Mouse (Mus musculus) lung, adult 2 months (tissue): ENCODE data around the gene Awat1. TPM values are rescaled to one million over a fixed set of nuclear protein-coding genes. Genes with fewer than 3 reads are reported as not detected.
A peak's percentile ranks its signal among the peaks of the same experiment; 100 is the strongest.

Experiments
- DNase-seq: peaks from one replicate; pipeline ENCODE4 v3.0.0; 2022
- H3K4me1 ChIP-seq: fragments of 200-500 bp; 2 replicates; pipeline ENCODE4 v1.6.1; 2011; ENCODE audit warnings: low read length; ENCODE audit not compliant: control insufficient read depth, insufficient read depth
- H3K4me3 ChIP-seq: fragments of 200-500 bp; replicated peaks from 2 replicates; pipeline ENCODE3; 2011; ENCODE audit warnings: low read depth, mild to moderate bottlenecking, control low read depth, low read length; ENCODE audit errors: extremely low read depth
- CTCF ChIP-seq: fragments of 200-500 bp; IDR thresholded peaks from 2 replicates; pipeline ENCODE4 v1.5.1; 2011; ENCODE audit warnings: mild to moderate bottlenecking, low read length, control low read depth; ENCODE audit not compliant: insufficient read depth
- POLR2A ChIP-seq: fragments of 200-500 bp; IDR thresholded peaks from 2 replicates; pipeline ENCODE4 v1.6.1; 2011; ENCODE audit warnings: low read depth, mild to moderate bottlenecking, control low read depth, low read length, borderline replicate concordance; ENCODE audit errors: extremely low read depth
- WGBS: fragments of 180-500 bp; shearing (Covaris S2); methylation state at CpG from one replicate; pipeline ENCODE4 v1.1.7; 2018; 5-methylcytosine and 5-hydroxymethylcytosine counted together
- polyA plus RNA-seq: library from polyadenylated mRNA; depleted of rRNA; stranded (reverse); fragments of >200 nt; gene quantifications from 2 replicates; pipeline ENCODE4 v1.2.3, GENCODE M21; 2012; rRNA removed

The Awat1 gene
- not detected in 2 replicates for polyA plus RNA-seq

DNA sequence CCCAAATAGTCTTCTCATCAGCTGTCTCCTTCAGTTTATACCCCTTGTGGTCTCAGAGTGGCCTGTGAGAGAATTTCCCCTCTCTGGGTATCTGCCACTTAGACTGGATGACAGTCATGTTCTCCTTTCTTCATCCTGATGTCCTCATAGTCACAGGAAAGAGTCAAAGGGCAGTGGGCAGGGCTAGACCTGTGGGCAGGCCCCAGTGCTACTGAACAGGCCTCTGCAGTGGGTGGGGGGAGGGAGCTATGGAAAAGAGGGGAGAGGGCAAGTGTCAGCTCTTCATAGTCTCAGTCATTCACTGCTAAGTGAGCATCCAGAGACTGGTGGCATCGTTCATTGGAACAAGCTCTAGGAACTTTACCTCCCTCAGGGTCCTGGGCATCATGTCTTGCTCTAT lies at the start of gene Awat1:
Gene Awat1, plus strand, starts transcription at position 301 of the 400 bp plus-strand sequence.
- H3K4me3 ChIP-seq, result no peak within 1 kb of the TSS
- TF ChIP-seq POLR2A, result no peak
- no peak for TF ChIP-seq CTCF
- H3K4me1 ChIP-seq, result no peaks in the 10 kb centered on the region
- WGBS, result 86% methylated on average over 1 of the region's 1 CpGs
- DNase-seq, result no peak

DNA sequence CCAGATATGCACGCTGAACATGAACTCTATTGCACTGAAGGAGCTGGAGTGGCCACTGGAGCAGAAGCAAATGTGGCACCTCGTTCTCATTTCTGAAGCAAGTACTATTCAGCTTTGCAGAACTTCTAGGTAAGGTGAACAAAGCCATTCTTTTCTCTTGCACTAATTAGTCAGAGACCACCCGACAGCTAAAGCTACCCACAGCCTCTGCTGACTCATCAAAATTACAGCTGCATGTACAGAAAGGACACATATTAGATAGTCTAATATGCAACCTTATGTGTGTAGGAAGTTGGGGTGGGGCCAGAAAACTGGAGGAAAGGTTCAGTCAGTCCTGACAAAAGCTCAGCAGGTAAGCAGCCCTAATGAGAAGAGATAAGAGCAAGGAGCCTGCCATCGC lies 47.6 kb upstream of the Awat1 start, which contains the start of gene Dgat2l6:
Gene Dgat2l6, plus strand, starts transcription at position 368 of the 400 bp plus-strand sequence.
- H3K4me1 ChIP-seq, result no peaks in the 10 kb centered on the region; the same call in 1 of the 2 replicates
- DNase-seq, result no peak
- no peak within 1 kb of the TSS for H3K4me3 ChIP-seq
- TF ChIP-seq CTCF (no peak), POLR2A (no peak)
- 80% methylated on average over 4 of the region's 4 CpGs for WGBS

DNA sequence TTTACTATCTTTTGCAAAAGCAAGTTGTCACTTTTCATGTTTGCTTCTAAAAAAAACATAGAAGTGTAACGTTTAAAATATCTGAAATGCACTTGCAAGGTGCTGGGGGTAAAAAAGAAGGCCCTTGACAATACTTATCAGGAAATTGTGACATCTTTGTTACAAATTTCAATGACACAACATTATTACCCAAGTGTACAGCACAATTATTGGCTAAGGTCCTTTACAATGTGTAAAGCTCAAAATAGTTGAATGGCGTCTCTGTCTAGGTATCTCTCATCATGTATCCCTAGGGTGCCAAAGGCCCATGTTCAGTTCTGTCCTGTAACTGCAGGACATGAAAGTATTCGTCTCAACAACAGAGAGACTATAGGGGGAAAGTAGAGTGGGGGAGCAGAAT lies 16.0 kb upstream of the Awat1 start:
- H3K4me3 ChIP-seq, result no peak overlapping the region
- WGBS, result 72% methylated on average over 3 of the region's 3 CpGs
- no peak for DNase-seq
- TF ChIP-seq CTCF (no peak), POLR2A (no peak)
- H3K4me1 ChIP-seq, result no peaks in the 10 kb centered on the region

DNA sequence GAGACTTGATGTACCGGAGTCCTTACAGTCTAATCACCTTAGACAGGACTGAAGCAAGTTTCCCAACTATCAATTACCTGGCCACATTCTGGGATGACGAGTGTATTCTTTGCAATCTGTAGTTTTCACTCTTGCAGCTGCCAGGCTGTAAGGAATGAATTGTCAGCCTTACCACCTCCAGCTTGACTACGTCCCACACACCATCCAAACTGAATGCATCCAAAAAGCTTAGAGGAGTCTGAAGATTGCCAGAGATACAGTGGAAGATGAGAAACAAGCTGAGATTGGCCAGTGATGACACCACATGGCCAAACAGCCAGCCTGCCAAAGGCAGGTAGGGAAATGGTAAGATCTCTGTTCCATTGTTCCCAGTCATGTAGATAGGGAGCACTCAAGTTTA lies 6.4 kb upstream of the Awat1 start:
- 82% methylated on average over 3 of the region's 3 CpGs for WGBS
- no peak for TF ChIP-seq POLR2A
- TF ChIP-seq CTCF, result no peak
- no peak overlapping the region for H3K4me3 ChIP-seq
- no peaks in the 10 kb centered on the region for H3K4me1 ChIP-seq
- no peak for DNase-seq

DNA sequence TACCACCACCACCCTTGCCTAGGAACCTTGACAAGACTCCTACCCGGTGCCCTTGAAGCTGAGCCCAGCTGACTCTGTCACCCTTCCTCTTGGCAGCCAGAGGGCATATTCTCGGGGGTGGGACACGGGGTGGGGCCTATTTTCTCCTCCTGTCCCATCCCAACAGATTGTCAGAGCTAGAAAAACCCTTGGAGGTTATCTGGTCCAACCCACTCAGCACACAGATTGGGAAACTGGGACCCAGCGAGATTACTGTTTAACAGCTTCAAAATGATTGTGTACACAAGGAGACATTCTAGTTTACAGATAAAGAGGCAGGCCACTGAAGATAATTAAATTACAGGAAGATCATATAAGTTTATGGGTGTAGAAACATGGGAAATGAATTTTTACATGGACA lies 22.7 kb downstream of the Awat1 start, which contains the start of gene P2ry4:
Gene P2ry4, minus strand, starts transcription at position 79 of the 400 bp plus-strand sequence.
- 51% methylated on average over 4 of the region's 4 CpGs for WGBS
- TF ChIP-seq POLR2A (no peak), CTCF (no peak)
- no peak for DNase-seq
- no peak within 1 kb of the TSS for H3K4me3 ChIP-seq
- no peaks in the 10 kb centered on the region for H3K4me1 ChIP-seq

DNA sequence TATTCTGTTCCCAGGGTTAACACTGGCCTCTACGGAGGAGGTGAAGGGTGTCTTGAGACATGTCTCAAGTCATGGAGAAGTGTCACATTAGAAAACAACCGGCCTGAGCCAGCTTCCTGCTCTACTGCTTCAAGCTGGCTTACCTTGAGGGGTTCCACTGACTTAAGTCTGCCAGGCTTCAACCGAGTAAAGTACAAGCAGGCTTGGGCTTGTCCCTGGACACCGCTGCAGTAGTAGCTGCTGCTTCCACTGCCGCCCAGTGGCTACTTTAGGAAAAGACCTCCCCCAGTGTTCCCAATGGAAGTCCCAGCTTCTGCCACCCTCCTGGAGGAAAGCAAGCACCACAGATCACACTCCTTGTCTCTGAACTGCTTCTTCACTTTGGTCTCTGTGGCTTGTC lies 25.4 kb downstream of the Awat1 start:
- H3K4me1 ChIP-seq, result no peaks in the 10 kb centered on the region
- 29% methylated on average over 5 of the region's 5 CpGs for WGBS
- peak; percentile 16 for DNase-seq
- H3K4me3 ChIP-seq, result no peak overlapping the region
- peak; percentile 33; the same call in 1 of the 2 replicates for TF ChIP-seq CTCF
- TF ChIP-seq POLR2A, result no peak

DNA sequence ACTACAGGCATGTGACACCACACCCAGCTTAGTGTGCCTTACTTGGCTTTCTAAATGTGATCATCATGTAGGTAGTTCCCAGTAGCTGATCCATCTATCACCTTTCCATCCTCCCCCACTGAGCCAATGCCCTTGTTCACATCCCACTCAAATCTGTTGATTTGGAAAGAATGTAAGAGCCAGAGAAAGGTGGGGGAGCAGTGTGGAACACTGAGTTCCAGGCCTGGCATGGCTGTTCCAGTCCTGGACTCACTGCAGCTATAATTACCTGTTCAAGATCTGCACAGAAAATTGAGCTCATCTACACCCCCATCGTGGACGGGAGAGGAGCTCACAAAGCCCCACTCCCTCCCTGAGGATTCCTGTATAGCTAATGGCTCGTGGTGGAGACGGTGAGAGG lies 27.7 kb downstream of the Awat1 start:
- no peak overlapping the region for H3K4me3 ChIP-seq
- WGBS, result 66% methylated on average over 4 of the region's 4 CpGs
- H3K4me1 ChIP-seq, result no peaks in the 10 kb centered on the region
- no peak for DNase-seq
- TF ChIP-seq POLR2A (no peak), CTCF (no peak)

DNA sequence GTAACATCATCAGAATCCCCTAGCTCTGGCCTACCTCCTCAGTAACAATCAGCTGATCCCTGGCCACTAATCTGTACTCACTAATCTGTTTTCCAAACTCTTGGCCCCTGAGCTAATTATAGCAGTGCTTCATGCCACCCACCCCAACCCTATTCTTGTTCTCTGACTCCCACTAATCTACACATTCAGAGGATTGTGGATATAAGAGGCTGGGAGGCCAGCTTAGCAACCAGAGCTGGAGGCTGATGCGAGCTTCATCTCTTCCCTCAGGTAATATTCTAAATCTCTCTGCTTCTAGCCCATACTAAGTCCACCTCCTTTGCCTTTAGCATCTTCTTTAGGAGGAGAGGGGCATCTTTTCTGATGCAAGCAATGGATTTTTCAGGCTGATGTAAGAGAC lies 33.3 kb downstream of the Awat1 start, which contains the start of gene Arr3:
Gene Arr3, plus strand, starts transcription at position 184 of the 400 bp plus-strand sequence.
- TF ChIP-seq POLR2A, result no peak
- no peak for TF ChIP-seq CTCF
- Histone ChIP-seq H3K4me3 (no peak within 1 kb of the TSS), H3K4me1 (no peaks in the 10 kb centered on the region)
- 65% methylated on average over 1 of the region's 1 CpGs for WGBS
- DNase-seq, result no peak

DNA sequence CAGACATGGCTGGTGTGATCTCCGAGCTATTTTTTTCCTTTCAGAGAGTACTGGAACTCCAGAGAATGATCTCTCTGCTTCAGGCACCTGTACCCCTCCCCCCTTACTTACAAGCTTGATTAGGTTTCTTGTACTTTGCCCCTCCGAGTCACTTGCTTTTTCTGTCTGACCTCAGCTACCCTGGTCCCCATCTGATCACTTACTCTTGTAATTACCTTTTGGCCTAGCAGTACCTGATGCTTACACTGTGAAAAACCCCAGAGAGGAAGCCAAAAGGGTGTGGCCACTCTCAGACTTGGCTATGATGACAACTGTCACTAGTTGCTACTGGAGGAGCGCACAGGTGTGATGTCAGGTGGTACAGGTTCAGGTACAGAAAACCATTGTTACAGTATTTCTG lies 46.4 kb downstream of the Awat1 start:
- 55% methylated on average over 3 of the region's 3 CpGs for WGBS

DNA sequence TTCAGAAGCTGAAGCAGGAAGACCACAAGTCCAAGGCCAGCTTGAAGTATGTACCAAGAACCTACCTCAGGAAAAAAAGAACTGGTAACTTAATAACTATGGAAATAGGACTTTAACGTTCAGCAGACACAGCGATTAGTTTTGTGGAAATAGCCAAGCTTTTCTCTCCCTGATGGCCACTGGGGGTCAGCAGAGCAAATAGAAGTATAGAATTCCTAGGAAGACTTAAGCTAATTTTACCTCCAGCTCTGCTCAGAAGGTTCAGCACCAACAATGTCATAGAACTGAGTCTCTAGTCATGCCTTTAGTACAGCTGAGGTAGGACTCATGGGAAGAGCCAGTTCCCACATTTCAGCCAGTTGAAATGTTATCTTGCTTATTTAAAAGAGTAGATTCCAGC lies 49.3 kb downstream of the Awat1 start:
- no peak for DNase-seq
- H3K4me1 ChIP-seq, result peaks cover 2% of the 10 kb centered on the region; the same call in 1 of the 2 replicates
- WGBS, result 44% methylated on average over 2 of the region's 2 CpGs
- TF ChIP-seq CTCF (no peak), POLR2A (no peak)
- no peak overlapping the region for H3K4me3 ChIP-seq

More for the DNA sequence above, 46.4 kb downstream of the Awat1 start:
- TF ChIP-seq CTCF (no peak), POLR2A (no peak)
- DNase-seq, result no peak
- H3K4me3 ChIP-seq, result no peak overlapping the region
- no peaks in the 10 kb centered on the region for H3K4me1 ChIP-seq
